Mouse (Mus musculus): Measurements from ENCODE around the gene Il7r. TPM values are rescaled to one million over a fixed set of nuclear protein-coding genes. Genes with fewer than 3 reads are reported as not detected.

Il7r gene
- total and polyA plus RNA-seq, 2 experiments from 2014 or later = 0.04 TPM; not detected in 1

- H3K27ac ChIP-seq = no peak overlapping the region
- DNase-seq (ENCODE audit: low spot score) (no peak), ATAC-seq (no peak)
- no peak overlapping the region for H3K9ac ChIP-seq (replicated peaks; ENCODE audit: low read length)
- no peaks in the 10 kb centered on the region for H3K4me1 ChIP-seq (ENCODE audit: insufficient read depth, low read length)
- TF ChIP-seq CTCF (IDR thresholded peaks at IDR 0.05; ENCODE audit: low read depth) = no peak
- 70% methylated on average over 3 of the region's 3 CpGs for WGBS
- H3K9me3 ChIP-seq (ENCODE audit: low read length) = no peaks in the 10 kb centered on the region
- H3K4me3 ChIP-seq (ENCODE audit: low read length) = no peak overlapping the region
- H3K36me3 ChIP-seq (ENCODE audit: insufficient read depth, low read length) = no peaks in the 10 kb centered on the region
- H3K4me2 ChIP-seq (ENCODE audit: low read depth, low read length) = no peak overlapping the region
- H3K27me3 ChIP-seq (ENCODE audit: insufficient read depth, low read length) = no peaks in the 10 kb centered on the region
Measured at GRCm38 (mm10) chr15:9528186-9528935, 1.6 kb downstream of the Il7r start.

GRCm38 (mm10) chr15:9526412-9526811 lies 3.6 kb downstream of the Il7r start:
- H3K9me3 ChIP-seq (ENCODE audit: low read length) = no peaks in the 10 kb centered on the region

DNA sequence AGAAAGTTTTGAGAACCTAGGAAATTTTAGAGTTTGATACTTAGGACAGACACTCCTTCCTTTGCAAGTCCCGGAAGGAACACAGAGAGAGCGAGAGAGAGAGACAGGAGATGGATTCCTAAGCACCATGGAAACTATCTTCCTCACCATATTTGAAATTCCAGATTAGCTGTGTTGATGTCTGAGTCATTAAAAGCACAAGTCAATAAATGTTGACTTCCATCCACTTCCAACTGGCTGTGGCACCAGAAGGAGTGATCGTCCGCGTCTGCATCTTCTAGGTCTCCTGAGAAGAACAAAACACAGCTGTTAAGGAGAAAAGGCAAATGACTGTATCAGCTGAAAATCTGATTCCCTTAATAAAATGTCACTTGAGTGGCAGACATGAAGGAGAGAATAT lies 5.1 kb downstream of the Il7r start:
- no peak overlapping the region for H3K27ac ChIP-seq
- H3K36me3 ChIP-seq (ENCODE audit: insufficient read depth, low read length) = no peaks in the 10 kb centered on the region
- no peaks in the 10 kb centered on the region for H3K4me1 ChIP-seq (ENCODE audit: insufficient read depth, low read length)
- no peaks in the 10 kb centered on the region for H3K27me3 ChIP-seq (ENCODE audit: insufficient read depth, low read length)
- WGBS = 80% methylated on average over 5 of the region's 5 CpGs
- no peaks in the 10 kb centered on the region for H3K9me3 ChIP-seq (ENCODE audit: low read length)
- ATAC-seq (no peak), DNase-seq (ENCODE audit: low spot score) (no peak)
- TF ChIP-seq CTCF (IDR thresholded peaks at IDR 0.05; ENCODE audit: low read depth) = no peak
- no peak overlapping the region for H3K4me3 ChIP-seq (ENCODE audit: low read length)
- H3K4me2 ChIP-seq (ENCODE audit: low read depth, low read length) = no peak overlapping the region
- no peak overlapping the region for H3K9ac ChIP-seq (replicated peaks; ENCODE audit: low read length)

More at GRCm38 (mm10) chr15:9526412-9526811, 3.6 kb downstream of the Il7r start:
- H3K4me1 ChIP-seq (ENCODE audit: insufficient read depth, low read length) = no peaks in the 10 kb centered on the region
- no peak overlapping the region for H3K9ac ChIP-seq (replicated peaks; ENCODE audit: low read length)
- no peaks in the 10 kb centered on the region for H3K36me3 ChIP-seq (ENCODE audit: insufficient read depth, low read length)
- H3K27ac ChIP-seq = no peak overlapping the region
- DNase-seq (ENCODE audit: low spot score) (no peak), ATAC-seq (no peak)
- no peak for TF ChIP-seq CTCF (IDR thresholded peaks at IDR 0.05; ENCODE audit: low read depth)
- H3K27me3 ChIP-seq (ENCODE audit: insufficient read depth, low read length) = no peaks in the 10 kb centered on the region
- no peak overlapping the region for H3K4me2 ChIP-seq (ENCODE audit: low read depth, low read length)
- H3K4me3 ChIP-seq (ENCODE audit: low read length) = no peak overlapping the region

DNA sequence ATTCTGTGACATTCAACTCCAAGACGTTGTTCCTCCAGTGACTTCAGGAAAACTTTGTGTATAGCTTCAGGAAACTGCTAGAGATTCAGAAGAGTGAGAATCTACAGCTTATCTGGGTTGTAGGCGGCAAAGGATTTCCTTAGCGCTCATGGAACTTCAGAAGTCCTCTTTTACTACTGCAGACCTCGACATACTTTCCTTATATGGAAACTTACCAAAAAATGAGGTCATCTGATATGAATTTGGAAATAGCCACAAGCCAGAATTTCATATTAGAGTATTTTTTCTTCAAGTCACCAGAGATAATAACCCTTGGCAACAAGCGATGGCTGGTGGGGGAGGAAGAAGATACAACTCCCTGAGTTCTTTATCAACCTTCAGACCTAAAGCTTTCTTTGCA lies 6.0 kb downstream of the Il7r start:
- Histone ChIP-seq H3K27me3 (ENCODE audit: insufficient read depth, low read length) (no peaks in the 10 kb centered on the region), H3K4me2 (ENCODE audit: low read depth, low read length) (no peak overlapping the region), H3K9ac (replicated peaks; ENCODE audit: low read length) (no peak overlapping the region), H3K27ac (no peak overlapping the region), H3K4me1 (ENCODE audit: insufficient read depth, low read length) (no peaks in the 10 kb centered on the region), H3K36me3 (ENCODE audit: insufficient read depth, low read length) (no peaks in the 10 kb centered on the region), H3K9me3 (ENCODE audit: low read length) (no peaks in the 10 kb centered on the region), H3K4me3 (ENCODE audit: low read length) (no peak overlapping the region)
- WGBS = 85% methylated on average over 5 of the region's 5 CpGs
- ATAC-seq (no peak), DNase-seq (ENCODE audit: low spot score) (no peak)
- TF ChIP-seq CTCF (IDR thresholded peaks at IDR 0.05; ENCODE audit: low read depth) = no peak

DNA sequence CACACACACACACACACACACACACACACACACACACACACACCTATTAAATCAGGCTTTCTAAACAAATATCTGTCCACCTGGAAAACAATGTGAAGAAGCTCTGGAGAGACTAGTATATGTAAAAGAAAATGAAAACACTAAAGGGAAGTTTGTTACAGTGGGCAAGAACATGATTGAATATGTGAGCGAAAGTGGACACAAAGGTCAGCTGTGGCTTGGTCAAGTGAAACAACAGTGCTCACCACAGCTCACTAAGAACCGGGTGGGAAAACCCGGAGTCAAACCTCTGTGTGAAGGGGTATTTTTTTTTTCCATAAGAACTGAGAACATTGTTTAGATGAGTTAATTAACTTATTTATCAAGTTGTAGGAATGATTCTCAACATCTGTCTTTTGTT lies 6.9 kb downstream of the Il7r start:
- no peak for ATAC-seq
- 90% methylated on average over 3 of the region's 3 CpGs for WGBS

DNA sequence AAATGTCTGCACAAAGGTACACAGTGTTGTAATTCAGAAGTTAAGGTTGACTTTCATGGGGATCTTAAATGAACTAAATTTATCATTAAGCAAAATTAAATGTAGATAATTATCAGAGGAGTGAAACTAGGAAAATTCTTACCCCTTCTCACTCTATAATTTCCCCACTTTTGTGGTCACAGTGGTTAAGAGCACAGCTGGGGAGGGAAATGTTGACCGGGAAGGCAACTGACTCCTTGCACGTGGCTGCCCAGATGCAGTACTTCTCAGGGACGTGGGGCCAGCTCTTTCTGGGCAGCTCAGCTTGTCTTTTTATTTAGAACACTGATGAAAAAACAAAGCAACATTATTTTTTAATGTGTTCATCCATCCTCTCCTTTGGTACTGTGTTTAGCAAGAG lies 37.9 kb downstream of the Il7r start:
- Histone ChIP-seq H3K9me3 (ENCODE audit: low read length) (no peaks in the 10 kb centered on the region), H3K4me2 (ENCODE audit: low read depth, low read length) (no peak overlapping the region), H3K36me3 (ENCODE audit: insufficient read depth, low read length) (no peaks in the 10 kb centered on the region), H3K27me3 (ENCODE audit: insufficient read depth, low read length) (no peaks in the 10 kb centered on the region), H3K4me1 (ENCODE audit: insufficient read depth, low read length) (no peaks in the 10 kb centered on the region), H3K4me3 (ENCODE audit: low read length) (no peak overlapping the region), H3K27ac (no peak overlapping the region), H3K9ac (replicated peaks; ENCODE audit: low read length) (no peak overlapping the region)
- WGBS = 81% methylated on average over 3 of the region's 3 CpGs
- TF ChIP-seq CTCF (IDR thresholded peaks at IDR 0.05; ENCODE audit: low read depth) = no peak
- no peak for DNase-seq (ENCODE audit: low spot score)
- ATAC-seq = no peak

More for the DNA sequence above, 6.9 kb downstream of the Il7r start:
- no peaks in the 10 kb centered on the region for H3K4me1 ChIP-seq (ENCODE audit: insufficient read depth, low read length)
- no peak overlapping the region for H3K9ac ChIP-seq (replicated peaks; ENCODE audit: low read length)
- no peaks in the 10 kb centered on the region for H3K9me3 ChIP-seq (ENCODE audit: low read length)
- H3K4me2 ChIP-seq (ENCODE audit: low read depth, low read length) = no peak overlapping the region
- no peak for DNase-seq (ENCODE audit: low spot score)
- no peak overlapping the region for H3K27ac ChIP-seq
- no peak for TF ChIP-seq CTCF (IDR thresholded peaks at IDR 0.05; ENCODE audit: low read depth)
- no peaks in the 10 kb centered on the region for H3K36me3 ChIP-seq (ENCODE audit: insufficient read depth, low read length)
- no peaks in the 10 kb centered on the region for H3K27me3 ChIP-seq (ENCODE audit: insufficient read depth, low read length)
- H3K4me3 ChIP-seq (ENCODE audit: low read length) = no peak overlapping the region

- no peaks in the 10 kb centered on the region for H3K9me3 ChIP-seq (ENCODE audit: low read length)
- no peak for TF ChIP-seq CTCF (IDR thresholded peaks at IDR 0.05; ENCODE audit: low read depth)
- no peaks in the 10 kb centered on the region for H3K27me3 ChIP-seq (ENCODE audit: insufficient read depth, low read length)
- 95% methylated on average over 2 of the region's 2 CpGs for WGBS
- DNase-seq (ENCODE audit: low spot score) = no peak
- H3K4me2 ChIP-seq (ENCODE audit: low read depth, low read length) = no peak overlapping the region
- no peaks in the 10 kb centered on the region for H3K4me1 ChIP-seq (ENCODE audit: insufficient read depth, low read length)
- no peak for ATAC-seq
- no peak overlapping the region for H3K9ac ChIP-seq (replicated peaks; ENCODE audit: low read length)
- H3K4me3 ChIP-seq (ENCODE audit: low read length) = no peak overlapping the region
- no peaks in the 10 kb centered on the region for H3K36me3 ChIP-seq (ENCODE audit: insufficient read depth, low read length)
- no peak overlapping the region for H3K27ac ChIP-seq
Measured at GRCm38 (mm10) chr15:9489417-9490118, 40.4 kb downstream of the Il7r start.

Data from hindbrain, postnatal 0 days (tissue).